Mouse (Mus musculus) erythroblast, embryonic 14.5 days (primary cell): ENCODE data around the gene Cabp2. TPM values are rescaled to one million over a fixed set of nuclear protein-coding genes. Genes with fewer than 3 reads are reported as not detected.
"Not testable (repeated sequence)": the region's sequence is repeated elsewhere in the genome, so short reads cannot be mapped to it uniquely, and the experiment has no call there.

Source experiments
- H3K27me3 ChIP-seq: 2 replicates; pipeline ENCODE4 v1.6.1; 2012; ENCODE audit warnings: inconsistent platforms; ENCODE audit not compliant: control insufficient read depth
- H3K36me3 ChIP-seq: 2 replicates; pipeline ENCODE4 v1.6.1; 2012; ENCODE audit warnings: mild to moderate bottlenecking, inconsistent platforms; ENCODE audit not compliant: control insufficient read depth
- H3K4me1 ChIP-seq: 2 replicates; pipeline ENCODE4 v1.6.1; 2012; ENCODE audit warnings: inconsistent platforms; ENCODE audit not compliant: control insufficient read depth
- H3K4me3 ChIP-seq: replicated peaks from 2 replicates; pipeline ENCODE3; 2012; ENCODE audit warnings: moderate library complexity, mild to moderate bottlenecking, inconsistent platforms
- H3K9me3 ChIP-seq: 2 replicates; pipeline ENCODE4 v1.6.1; 2012; ENCODE audit warnings: low read length, inconsistent platforms, mixed read lengths; ENCODE audit not compliant: control insufficient read depth
- GATA1 ChIP-seq: IDR thresholded peaks from 2 replicates; pipeline ENCODE4 v1.6.1; 2012; ENCODE audit warnings: low read length, inconsistent platforms, mixed read lengths
- TAL1 ChIP-seq: IDR thresholded peaks from 3 replicates; pipeline ENCODE4 v1.6.1; 2012; ENCODE audit warnings: low read length, inconsistent platforms, mixed read lengths
- polyA plus RNA-seq: library from polyadenylated mRNA; stranded (reverse); fragments of >175 nt; gene quantifications from 2 replicates; pipeline ENCODE4 v1.2.3, GENCODE M21; 2012

The Cabp2 gene
- polyA plus RNA-seq, 1 experiment = not detected

GRCm38 (mm10) chr19:4066280-4066679 is 15.1 kb upstream of the Cabp2 start:
- peaks cover 6% of the 10 kb centered on the region for H3K4me1 ChIP-seq
- TF ChIP-seq GATA1 = no peak
- TF ChIP-seq TAL1 = no peak
- no peaks in the 10 kb centered on the region for H3K9me3 ChIP-seq
- no peak overlapping the region for H3K4me3 ChIP-seq
- H3K36me3 ChIP-seq = no peaks in the 10 kb centered on the region
- peaks cover 9% of the 10 kb centered on the region for H3K27me3 ChIP-seq

DNA sequence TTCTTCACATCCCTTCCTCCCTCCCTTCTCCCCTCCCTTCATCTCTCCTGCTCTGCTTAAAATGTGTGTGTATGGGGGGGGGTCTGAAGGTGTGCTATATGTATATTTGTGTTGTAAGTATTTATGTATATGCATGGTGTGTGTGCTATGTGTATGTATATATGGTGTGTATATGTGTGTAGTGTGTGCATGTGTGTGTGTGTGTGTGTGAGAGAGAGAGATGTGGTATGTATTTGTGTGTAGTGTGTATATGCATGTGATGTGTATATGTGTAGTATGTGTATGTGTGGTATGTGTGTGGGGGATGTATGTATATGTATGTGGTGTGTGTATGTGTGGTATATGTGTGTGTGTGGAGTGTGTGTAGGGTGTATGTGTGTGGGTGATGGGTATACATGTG is 14.5 kb upstream of the Cabp2 start:
- no peak overlapping the region for H3K4me3 ChIP-seq
- H3K27me3 ChIP-seq = peaks cover 9% of the 10 kb centered on the region
- peaks cover 6% of the 10 kb centered on the region for H3K4me1 ChIP-seq
- TF ChIP-seq GATA1 (no peak), TAL1 (no peak)
- no peaks in the 10 kb centered on the region for H3K9me3 ChIP-seq
- H3K36me3 ChIP-seq = no peaks in the 10 kb centered on the region

- H3K9me3 ChIP-seq, H3K36me3 ChIP-seq, H3K27me3 ChIP-seq, H3K4me1 ChIP-seq, H3K4me3 ChIP-seq: not testable (repeated sequence)
Measured at GRCm38 (mm10) chr19:4068242-4068641, 13.1 kb upstream of the Cabp2 start.

GRCm38 (mm10) chr19:4068717-4069410 is 12.5 kb upstream of the Cabp2 start:
- no peaks in the 10 kb centered on the region for H3K36me3 ChIP-seq
- TF ChIP-seq TAL1 (no peak), GATA1 (no peak)
- no peaks in the 10 kb centered on the region for H3K9me3 ChIP-seq
- no peak overlapping the region for H3K4me3 ChIP-seq
- peaks cover 9% of the 10 kb centered on the region for H3K27me3 ChIP-seq
- H3K4me1 ChIP-seq = peaks cover 6% of the 10 kb centered on the region

- no peak for TF ChIP-seq TAL1
- no peak for TF ChIP-seq GATA1
- peaks cover 3% of the 10 kb centered on the region for H3K4me1 ChIP-seq
- no peaks in the 10 kb centered on the region for H3K9me3 ChIP-seq
- H3K4me3 ChIP-seq = no peak overlapping the region
- peaks cover 9% of the 10 kb centered on the region for H3K27me3 ChIP-seq
- H3K36me3 ChIP-seq = no peaks in the 10 kb centered on the region
Measured at GRCm38 (mm10) chr19:4070311-4070710, 11.1 kb upstream of the Cabp2 start.

- H3K4me3 ChIP-seq = no peak overlapping the region
- peaks cover 9% of the 10 kb centered on the region for H3K27me3 ChIP-seq
- no peak for TF ChIP-seq GATA1
- no peak for TF ChIP-seq TAL1
- H3K9me3 ChIP-seq = no peaks in the 10 kb centered on the region
- H3K4me1 ChIP-seq = peaks cover 3% of the 10 kb centered on the region
- no peaks in the 10 kb centered on the region for H3K36me3 ChIP-seq
Measured at GRCm38 (mm10) chr19:4070756-4071155, 10.6 kb upstream of the Cabp2 start.

- Histone ChIP-seq H3K4me1 (peaks cover 3% of the 10 kb centered on the region), H3K9me3 (no peaks in the 10 kb centered on the region; the same call in 1 of the 2 replicates), H3K4me3 (no peak overlapping the region), H3K27me3 (peaks cover 9% of the 10 kb centered on the region), H3K36me3 (no peaks in the 10 kb centered on the region)
- no peak for TF ChIP-seq TAL1
- TF ChIP-seq GATA1 = no peak
Measured at GRCm38 (mm10) chr19:4071406-4071805, 10.0 kb upstream of the Cabp2 start.

DNA sequence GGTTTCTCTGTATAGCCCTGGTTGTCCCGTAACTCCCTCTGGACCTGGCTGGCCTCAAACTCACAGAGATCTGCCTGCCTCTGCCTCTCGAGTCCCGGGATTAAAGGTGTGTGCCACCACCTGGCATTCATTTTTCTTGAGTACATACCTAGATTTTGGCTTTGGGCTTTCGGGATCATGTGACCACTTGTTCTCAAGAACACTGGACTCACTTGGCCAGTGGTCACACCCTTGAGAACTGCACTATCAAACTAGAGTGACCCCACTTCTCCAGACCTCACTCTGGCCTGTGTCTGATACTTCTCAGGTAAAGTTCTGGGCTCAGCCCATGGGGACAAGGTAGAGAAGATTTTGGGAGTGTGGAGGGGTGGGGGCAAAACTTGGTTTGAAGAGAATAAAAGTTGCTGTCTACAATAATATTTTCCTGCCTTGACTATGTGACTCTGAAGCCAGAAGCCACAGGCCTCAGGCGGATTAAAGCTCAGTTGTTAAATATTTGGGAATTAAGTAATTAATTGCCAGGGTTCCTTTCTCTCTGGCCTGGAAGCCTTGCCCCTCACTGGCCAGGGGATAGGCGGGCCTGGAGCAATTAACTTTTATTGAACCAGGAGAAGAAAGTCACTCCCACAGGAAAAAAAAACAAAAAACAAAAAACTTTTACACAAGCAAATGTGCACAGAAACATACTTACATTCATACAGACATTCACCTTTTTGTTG is 8.5 kb upstream of the Cabp2 start:
- TF ChIP-seq TAL1 (no peak), GATA1 (no peak)
- peaks cover 2% of the 10 kb centered on the region; the same call in 1 of the 2 replicates for H3K9me3 ChIP-seq
- peaks cover 4% of the 10 kb centered on the region for H3K4me1 ChIP-seq
- no peak overlapping the region for H3K4me3 ChIP-seq
- H3K27me3 ChIP-seq = peaks cover 3% of the 10 kb centered on the region
- H3K36me3 ChIP-seq = no peaks in the 10 kb centered on the region

- Histone ChIP-seq H3K27me3 (no peaks in the 10 kb centered on the region; the same call in 1 of the 2 replicates), H3K9me3 (peaks cover 2% of the 10 kb centered on the region; the same call in 1 of the 2 replicates), H3K4me3 (no peak overlapping the region), H3K4me1 (peaks cover 26% of the 10 kb centered on the region), H3K36me3 (no peaks in the 10 kb centered on the region)
- TF ChIP-seq TAL1 = no peak
- TF ChIP-seq GATA1 = no peak
Measured at GRCm38 (mm10) chr19:4075531-4075930, 5.8 kb upstream of the Cabp2 start.
